Mouse (Mus musculus): ENCODE measurements around the gene Kcna5. TPM values are rescaled to one million over a fixed set of nuclear protein-coding genes. Genes with fewer than 3 reads are reported as not detected.

The Kcna5 gene
- total RNA-seq, 2 experiments from 2014 or later = 2.8 to 11.2 TPM

GRCm38 (mm10) chr6:126484887-126485286, 50.3 kb downstream of the Kcna5 start:
- intact Hi-C loops (cut with DNase I; ENCODE audit: low total_unique reads) = no loop called here
- no peak for DNase-seq

GRCm38 (mm10) chr6:126483264-126483867, 51.8 kb downstream of the Kcna5 start:
- intact Hi-C loops (cut with DNase I; ENCODE audit: low total_unique reads) = no loop called here

More at GRCm38 (mm10) chr6:126483264-126483867, 51.8 kb downstream of the Kcna5 start:
- DNase-seq = peak; percentile 72

Other genes starting within 250 kb of the Kcna5 start
- gene Kcna1, start 111.0 kb upstream of the Kcna5 start, total RNA-seq (2021) = 1 to 10 TPM; 3.3 to 8.5 TPM
- 1 to 10 TPM; 1.3 to 2.4 TPM for gene Kcna6, start 205.3 kb upstream of the Kcna5 start, total RNA-seq (2021)

All from gastrocnemius, postnatal 14 days (tissue).